Mouse (Mus musculus) cerebellum, adult 2 months (tissue): ENCODE results near the gene Sucla2.

ENCODE experiments used
- CTCF ChIP-seq: fragments of 200-500 bp; IDR thresholded peaks from 2 replicates; pipeline ENCODE4 v1.5.1; 2011; ENCODE audit warnings: low read depth, mild to moderate bottlenecking, control low read depth, low read length, moderate library complexity, borderline replicate concordance; ENCODE audit not compliant: insufficient read depth
- POLR2A ChIP-seq: fragments of 200-500 bp; IDR thresholded peaks from 2 replicates; pipeline ENCODE4 v1.6.1; 2011; ENCODE audit warnings: low read length, control low read depth, borderline replicate concordance; ENCODE audit not compliant: insufficient read depth

GRCm38 (mm10) chr14:73576336-73576735 lies 51.2 kb downstream of the Sucla2 start:
- TF ChIP-seq CTCF = no peak
- no peak for TF ChIP-seq POLR2A
